Mouse (Mus musculus) neural tube, embryonic 12.5 days (tissue): Measurements from ENCODE around the gene Capn15. TPM values are rescaled to one million over a fixed set of nuclear protein-coding genes. Genes with fewer than 3 reads are reported as not detected.

ENCODE experiments used
- ATAC-seq: fragments of 200-750 bp; cut with Nextera tagmentation; 2 replicates; pipeline ENCODE4 v1.8.0; 2017; ENCODE audit warnings: low read depth, mild to moderate bottlenecking, moderate TSS enrichment, moderate library complexity; ENCODE audit not compliant: low FRiP score
- H3K27ac ChIP-seq: fragments of 300-500 bp; sonication (generic); 2 replicates; pipeline ENCODE4 v1.5.1; 2016
- H3K27me3 ChIP-seq: fragments of 300-500 bp; sonication (generic); replicated peaks from 2 replicates; pipeline ENCODE4 v1.6.1; 2016; ENCODE audit warnings: mild to moderate bottlenecking
- H3K36me3 ChIP-seq: fragments of 300-500 bp; sonication (generic); 2 replicates; pipeline ENCODE4 v1.6.1; 2016; ENCODE audit warnings: mild to moderate bottlenecking
- H3K4me1 ChIP-seq: fragments of 300-500 bp; sonication (generic); 2 replicates; pipeline ENCODE4 v1.6.1; 2016
- H3K4me2 ChIP-seq: fragments of 300-500 bp; sonication (generic); replicated peaks from 2 replicates; pipeline ENCODE4 v1.6.1; 2016; ENCODE audit warnings: mild to moderate bottlenecking
- H3K4me3 ChIP-seq: fragments of 300-500 bp; sonication (generic); 2 replicates; pipeline ENCODE4 v1.5.1; 2016
- H3K9ac ChIP-seq: fragments of 300-500 bp; sonication (generic); 2 replicates; pipeline ENCODE4 v1.6.1; 2016; ENCODE audit warnings: mild to moderate bottlenecking
- H3K9me3 ChIP-seq: fragments of 300-500 bp; sonication (generic); 2 replicates; pipeline ENCODE4 v1.6.1; 2016; ENCODE audit warnings: mild to moderate bottlenecking
- WGBS: fragments of 180-500 bp; shearing (Covaris S2); methylation state at CpG from one replicate; pipeline ENCODE4 v1.1.7; 2016; 5-methylcytosine and 5-hydroxymethylcytosine counted together
- polyA plus RNA-seq: library from polyadenylated mRNA; unstranded; fragments of >200 nt; fragmentation: Nextera tagmentation; extraction: Ambion mirVana; gene quantifications from 2 replicates; pipeline ENCODE4 v1.2.1, GENCODE M21; 2016

Gene Capn15
- polyA plus RNA-seq, 1 experiment from 2014 or later, result 28.2 TPM

DNA sequence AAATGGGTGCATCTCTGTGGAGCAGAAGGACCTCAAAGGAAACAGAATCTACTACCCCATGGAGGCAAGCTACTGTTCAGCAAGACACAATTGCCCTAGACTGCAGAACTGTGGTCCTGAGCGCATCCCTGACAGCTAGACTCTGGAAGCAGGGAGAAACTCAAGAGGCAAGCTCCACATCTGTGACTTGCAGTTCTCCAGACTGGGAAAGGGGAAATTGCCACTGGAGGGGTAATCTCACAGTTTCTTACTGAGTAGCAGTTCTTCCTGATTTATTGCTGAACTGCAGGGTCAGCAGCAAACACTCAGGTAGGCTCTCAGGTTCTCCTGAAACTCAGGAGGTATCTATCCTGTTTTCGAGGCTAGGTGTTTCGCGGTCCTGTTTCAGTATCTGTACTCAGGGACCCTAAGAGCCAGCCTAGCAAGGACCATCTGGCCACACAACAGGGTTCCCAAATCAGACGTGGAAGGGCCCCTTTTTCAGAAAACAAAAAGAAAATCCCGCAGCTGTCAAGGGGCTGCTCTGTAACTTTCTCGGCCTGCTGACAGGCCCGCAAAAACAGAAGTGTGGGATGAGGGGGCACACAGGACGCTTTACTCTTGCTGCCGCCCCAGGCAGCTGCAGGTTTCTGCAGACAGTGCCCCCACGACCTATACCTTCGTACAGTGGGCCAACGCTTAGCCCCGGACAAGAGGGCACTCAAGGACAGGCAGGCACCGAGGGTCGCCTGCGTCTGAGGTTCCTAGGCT lies 865 bp downstream of the Capn15 start:
- H3K4me1 ChIP-seq, result peaks cover 10% of the 10 kb centered on the region
- no peaks in the 10 kb centered on the region for H3K27me3 ChIP-seq
- peak overlapping the region; percentile 79; the same call in 1 of the 2 replicates for H3K27ac ChIP-seq
- H3K36me3 ChIP-seq, result peaks cover 22% of the 10 kb centered on the region
- peak overlapping the region; percentile 91 for H3K4me2 ChIP-seq
- no peaks in the 10 kb centered on the region for H3K9me3 ChIP-seq
- peak overlapping the region; percentile 85 for H3K9ac ChIP-seq
- WGBS, result 13% methylated on average over 17 of the region's 17 CpGs
- ATAC-seq, result no peak; the same call in 1 of the 2 replicates
- peak overlapping the region; percentile 83 for H3K4me3 ChIP-seq

DNA sequence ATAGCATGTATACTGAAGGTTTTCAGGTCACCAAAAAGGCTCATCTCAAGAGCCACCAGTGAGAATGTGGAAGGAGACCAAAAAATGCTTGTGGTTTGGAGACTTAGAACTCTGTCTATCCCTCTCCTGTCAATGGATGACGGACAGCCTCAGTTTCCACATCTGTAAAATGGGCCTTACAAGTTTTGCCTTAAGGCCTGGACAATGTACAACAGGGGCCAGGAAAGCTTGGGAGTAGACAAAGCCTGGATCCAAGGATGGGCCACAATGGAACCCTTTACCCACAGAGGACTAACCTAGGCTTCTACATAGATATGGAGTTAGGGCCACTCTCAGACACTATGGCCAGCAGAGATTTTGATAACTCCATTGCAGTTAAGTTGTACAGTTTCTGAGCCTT lies 1.5 kb downstream of the Capn15 start:
- WGBS, result 93% methylated on average over 1 of the region's 1 CpGs
- no peak overlapping the region for H3K27ac ChIP-seq
- no peak overlapping the region for H3K9ac ChIP-seq
- H3K4me2 ChIP-seq, result peak overlapping the region; percentile 91
- no peak overlapping the region for H3K4me3 ChIP-seq
- H3K9me3 ChIP-seq, result no peaks in the 10 kb centered on the region
- peaks cover 17% of the 10 kb centered on the region; the same call in 1 of the 2 replicates for H3K36me3 ChIP-seq
- peaks cover 10% of the 10 kb centered on the region for H3K4me1 ChIP-seq
- no peak for ATAC-seq
- H3K27me3 ChIP-seq, result no peaks in the 10 kb centered on the region

DNA sequence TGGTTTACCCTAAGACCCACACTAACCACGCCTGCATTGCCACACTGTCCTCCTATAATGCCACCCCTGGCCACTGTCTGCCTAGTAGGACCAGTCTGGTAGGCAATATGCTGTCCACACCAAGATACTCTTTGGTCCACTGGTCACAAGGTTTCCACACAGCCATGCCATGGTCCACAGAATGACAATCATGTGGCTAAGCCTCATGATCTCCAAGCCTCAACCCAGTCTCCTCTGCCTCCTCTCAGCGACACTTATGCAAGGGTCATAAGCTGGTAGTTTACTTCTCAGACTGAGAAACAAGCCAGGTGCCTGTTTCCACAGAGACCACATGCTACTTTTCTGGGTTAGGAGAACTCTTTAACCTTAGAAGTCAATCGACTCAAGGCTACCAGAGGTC lies 2.7 kb downstream of the Capn15 start:
- Histone ChIP-seq H3K27ac (no peak overlapping the region), H3K9me3 (no peaks in the 10 kb centered on the region), H3K4me1 (peaks cover 10% of the 10 kb centered on the region), H3K27me3 (no peaks in the 10 kb centered on the region), H3K36me3 (0 out of 2 replicates have a peak, but pooled peaks cover 5% of the 10 kb centered on the region), H3K9ac (no peak overlapping the region), H3K4me3 (no peak overlapping the region), H3K4me2 (no peak overlapping the region)
- no peak for ATAC-seq
- 87% methylated on average over 3 of the region's 3 CpGs for WGBS

DNA sequence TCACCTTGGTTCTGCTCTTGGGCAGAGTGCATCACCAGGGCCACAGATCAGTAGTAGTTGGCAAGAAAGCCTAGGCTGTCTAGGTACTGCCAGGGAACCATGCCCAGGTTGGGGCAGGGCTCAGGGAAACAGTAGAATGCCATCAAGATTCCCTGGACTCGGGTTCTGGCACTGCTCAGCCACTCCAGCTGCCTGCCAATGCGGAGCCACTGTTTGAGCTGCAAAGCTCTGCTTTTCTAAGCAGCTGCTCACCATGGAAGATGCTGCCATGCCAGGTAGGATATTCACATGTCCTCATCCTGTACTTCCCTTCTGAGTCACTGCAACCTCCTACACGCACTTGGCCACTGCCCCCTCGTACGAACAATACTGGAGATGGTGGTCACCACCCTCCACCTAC lies 4.7 kb downstream of the Capn15 start:
- H3K4me1 ChIP-seq, result peaks cover 10% of the 10 kb centered on the region
- H3K27ac ChIP-seq, result no peak overlapping the region
- ATAC-seq, result no peak
- no peak overlapping the region for H3K9ac ChIP-seq
- WGBS, result 94% methylated on average over 5 of the region's 5 CpGs
- no peaks in the 10 kb centered on the region for H3K27me3 ChIP-seq
- no peak overlapping the region for H3K4me2 ChIP-seq
- H3K36me3 ChIP-seq, result no peaks in the 10 kb centered on the region
- H3K4me3 ChIP-seq, result no peak overlapping the region
- no peaks in the 10 kb centered on the region for H3K9me3 ChIP-seq

DNA sequence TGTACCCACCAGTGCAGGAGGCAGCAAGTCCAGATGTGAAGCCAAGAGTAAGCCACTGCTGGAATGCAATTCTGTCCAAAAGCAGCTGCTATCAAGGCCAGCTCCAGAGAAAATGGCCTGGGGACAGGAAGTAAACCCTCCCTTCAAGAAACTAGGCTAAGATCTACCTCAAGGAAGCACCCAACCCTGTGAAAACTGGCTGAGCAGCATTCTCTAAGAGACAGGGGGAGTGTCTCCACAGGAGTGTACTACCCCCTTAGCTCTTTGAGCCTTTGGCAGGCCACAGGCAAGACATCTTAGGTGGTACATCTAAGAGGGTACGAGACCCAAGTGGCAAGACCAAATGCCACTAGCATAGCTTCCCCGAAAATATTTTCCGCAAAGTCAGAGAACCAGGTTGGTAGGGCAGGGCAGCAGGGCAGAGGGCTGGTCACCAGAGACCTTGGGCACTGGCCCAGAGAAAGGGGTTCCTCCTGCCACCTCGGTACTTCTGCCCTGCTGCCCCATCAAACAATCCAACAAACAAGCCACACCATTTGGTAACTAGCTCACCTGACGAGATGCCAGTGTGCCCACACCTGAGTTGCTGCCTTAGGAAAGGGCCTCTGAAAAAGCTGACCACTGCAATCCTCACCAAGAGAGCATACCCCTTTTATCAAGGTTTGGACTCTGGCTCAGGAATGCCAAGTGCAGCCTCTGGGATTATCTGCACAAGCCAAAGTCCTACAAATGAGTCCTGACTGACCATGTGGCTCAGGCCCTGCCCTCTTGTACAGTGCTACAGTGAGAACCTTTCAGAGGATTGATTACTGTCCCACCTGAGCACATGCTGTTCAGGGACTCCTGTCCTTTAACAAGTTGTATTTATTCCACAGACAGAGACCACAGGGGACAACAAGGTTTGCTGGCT lies 5.5 kb downstream of the Capn15 start:
- peaks cover 10% of the 10 kb centered on the region for H3K4me1 ChIP-seq
- H3K4me3 ChIP-seq, result no peak overlapping the region
- no peak overlapping the region for H3K27ac ChIP-seq
- ATAC-seq, result no peak
- no peak overlapping the region for H3K4me2 ChIP-seq
- 89% methylated on average over 5 of the region's 5 CpGs for WGBS
- no peaks in the 10 kb centered on the region for H3K27me3 ChIP-seq
- H3K9me3 ChIP-seq, result no peaks in the 10 kb centered on the region
- H3K36me3 ChIP-seq, result no peaks in the 10 kb centered on the region
- no peak overlapping the region for H3K9ac ChIP-seq

DNA sequence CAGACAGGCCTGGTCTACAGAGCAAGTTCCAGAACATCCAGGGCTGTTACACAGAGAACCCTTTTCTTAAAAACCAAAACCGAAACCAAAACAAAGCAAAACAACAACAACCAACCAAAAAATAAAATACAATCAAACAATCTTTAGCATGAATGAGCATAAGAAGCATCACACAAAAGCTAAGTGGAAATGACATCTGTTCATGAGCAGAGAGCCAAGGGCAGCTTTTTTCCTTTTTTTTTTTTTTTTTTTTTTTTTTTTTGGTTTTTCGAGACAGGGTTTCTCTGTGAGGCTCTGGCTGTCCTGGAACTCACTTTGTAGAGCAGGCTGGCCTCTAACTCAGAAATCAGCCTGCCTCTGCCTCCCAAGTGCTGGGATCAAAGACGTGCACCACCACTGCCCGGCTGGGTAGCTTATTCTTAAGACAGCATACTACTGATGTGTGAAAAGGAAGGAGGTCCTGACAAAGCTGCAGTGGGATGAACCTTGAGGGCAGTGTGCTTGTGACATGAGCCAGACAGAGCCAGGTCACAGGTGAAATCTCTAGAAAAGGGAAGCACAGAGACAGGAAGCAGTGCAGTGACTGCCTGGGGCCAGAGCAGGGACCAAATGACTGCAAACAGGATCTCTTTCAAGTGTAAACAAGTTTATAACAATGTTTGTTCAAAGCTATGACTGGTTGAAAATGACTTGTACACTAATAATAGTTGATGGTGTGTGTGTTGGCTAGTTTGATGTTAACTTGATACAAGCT lies 14.5 kb downstream of the Capn15 start:
- no peaks in the 10 kb centered on the region for H3K9me3 ChIP-seq
- 92% methylated on average over 4 of the region's 4 CpGs for WGBS
- no peak overlapping the region for H3K4me2 ChIP-seq

DNA sequence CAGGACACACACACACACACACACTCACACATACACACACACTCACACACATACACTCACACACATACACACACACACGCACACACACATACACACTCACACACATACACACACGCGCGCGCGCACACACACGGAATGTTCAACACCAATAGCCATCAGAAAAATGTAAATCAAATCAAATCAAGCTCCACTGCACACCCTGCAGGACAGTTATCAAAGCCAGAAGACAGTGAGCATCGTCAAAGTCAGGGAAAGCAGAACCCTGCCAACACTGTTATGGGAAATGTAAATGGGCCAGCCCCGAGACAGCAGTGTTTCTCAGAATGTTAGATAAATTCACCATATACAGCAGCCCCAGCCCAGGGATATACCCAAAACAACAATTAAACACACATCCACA lies 15.1 kb downstream of the Capn15 start:
- no peak overlapping the region for H3K27ac ChIP-seq
- no peaks in the 10 kb centered on the region for H3K9me3 ChIP-seq
- no peak overlapping the region for H3K4me3 ChIP-seq
- no peak overlapping the region for H3K9ac ChIP-seq
- H3K4me1 ChIP-seq, result no peaks in the 10 kb centered on the region
- H3K36me3 ChIP-seq, result peaks cover 4% of the 10 kb centered on the region; the same call in 1 of the 2 replicates
- no peak for ATAC-seq
- H3K4me2 ChIP-seq, result no peak overlapping the region
- WGBS, result 95% methylated on average over 9 of the region's 9 CpGs
- H3K27me3 ChIP-seq, result no peaks in the 10 kb centered on the region

More for the DNA sequence above, 14.5 kb downstream of the Capn15 start:
- ATAC-seq, result no peak
- H3K4me3 ChIP-seq, result no peak overlapping the region
- no peak overlapping the region for H3K9ac ChIP-seq
- H3K36me3 ChIP-seq, result peaks cover 4% of the 10 kb centered on the region; the same call in 1 of the 2 replicates
- H3K27ac ChIP-seq, result no peak overlapping the region
- H3K4me1 ChIP-seq, result no peaks in the 10 kb centered on the region
- no peaks in the 10 kb centered on the region for H3K27me3 ChIP-seq

DNA sequence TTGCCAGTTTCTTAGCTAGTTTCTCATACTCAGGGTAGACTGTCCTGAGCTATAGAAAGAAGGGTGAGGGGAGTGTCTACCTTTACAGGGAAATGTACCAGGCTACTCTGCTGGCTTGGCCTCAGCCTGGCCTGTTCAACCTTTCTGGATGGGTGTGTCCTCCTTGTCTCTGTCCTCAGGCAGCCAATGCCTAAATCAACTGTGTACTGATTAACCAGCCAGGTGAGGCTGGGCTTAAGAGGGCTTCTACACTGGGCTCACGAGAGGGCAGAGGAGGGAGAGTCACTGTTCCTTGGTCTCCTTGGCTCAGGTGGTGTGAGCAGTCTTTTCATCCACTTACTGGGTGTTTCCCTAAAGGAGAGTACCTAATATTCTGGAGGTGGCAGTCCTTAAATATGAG lies 17.4 kb downstream of the Capn15 start:
- H3K27me3 ChIP-seq, result no peaks in the 10 kb centered on the region
- no peak overlapping the region for H3K4me2 ChIP-seq
- WGBS, result 89% methylated on average over 1 of the region's 1 CpGs
- no peak overlapping the region for H3K9ac ChIP-seq
- H3K27ac ChIP-seq, result no peak overlapping the region
- H3K9me3 ChIP-seq, result no peaks in the 10 kb centered on the region
- H3K4me1 ChIP-seq, result no peaks in the 10 kb centered on the region
- ATAC-seq, result no peak
- peaks cover 22% of the 10 kb centered on the region for H3K36me3 ChIP-seq
- H3K4me3 ChIP-seq, result no peak overlapping the region

DNA sequence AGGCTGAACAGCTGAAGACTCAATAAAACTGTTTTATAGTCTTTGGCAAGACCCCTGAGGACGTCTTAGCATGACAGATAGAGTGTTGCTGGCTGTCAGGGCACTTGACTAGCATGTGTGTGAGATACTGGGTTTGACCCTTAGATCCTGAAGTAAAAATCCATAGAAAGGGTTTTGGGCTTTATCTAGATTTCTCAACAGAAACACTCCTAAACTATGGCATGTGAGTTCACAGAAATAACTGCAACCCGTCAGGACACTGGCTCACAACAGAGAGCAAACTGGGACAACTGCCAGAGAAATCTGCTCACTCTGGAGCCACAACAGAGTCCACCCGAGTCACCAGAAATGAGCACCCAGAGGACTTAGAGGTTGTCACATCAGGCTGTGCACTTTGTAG lies 17.9 kb downstream of the Capn15 start:
- Histone ChIP-seq H3K4me2 (no peak overlapping the region), H3K27me3 (no peaks in the 10 kb centered on the region), H3K27ac (no peak overlapping the region), H3K9me3 (no peaks in the 10 kb centered on the region), H3K9ac (no peak overlapping the region), H3K36me3 (peaks cover 24% of the 10 kb centered on the region), H3K4me3 (no peak overlapping the region), H3K4me1 (no peaks in the 10 kb centered on the region)
- ATAC-seq, result no peak
- WGBS, result 55% methylated on average over 3 of the region's 3 CpGs

DNA sequence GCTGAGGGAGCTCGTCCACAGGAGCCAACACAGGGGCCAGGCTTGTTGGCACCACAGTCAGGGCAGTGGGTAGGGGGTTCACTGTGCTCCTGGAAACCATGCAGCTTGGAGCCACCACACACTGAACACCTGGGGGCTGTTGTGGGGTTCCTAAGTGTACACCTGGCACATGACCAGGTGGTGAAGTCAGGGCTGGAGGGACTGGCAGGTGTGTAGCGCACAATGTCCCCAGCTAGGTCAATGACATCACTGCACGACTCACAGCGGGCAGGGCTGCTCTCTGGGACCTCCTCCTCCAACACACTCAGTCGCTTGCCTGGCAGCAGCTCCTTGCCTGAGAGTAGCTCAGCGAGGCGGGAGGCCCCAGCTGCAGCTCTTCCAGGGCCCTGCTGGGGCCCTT lies 21.3 kb downstream of the Capn15 start:
- no peak for ATAC-seq
- peaks cover 48% of the 10 kb centered on the region for H3K36me3 ChIP-seq

DNA sequence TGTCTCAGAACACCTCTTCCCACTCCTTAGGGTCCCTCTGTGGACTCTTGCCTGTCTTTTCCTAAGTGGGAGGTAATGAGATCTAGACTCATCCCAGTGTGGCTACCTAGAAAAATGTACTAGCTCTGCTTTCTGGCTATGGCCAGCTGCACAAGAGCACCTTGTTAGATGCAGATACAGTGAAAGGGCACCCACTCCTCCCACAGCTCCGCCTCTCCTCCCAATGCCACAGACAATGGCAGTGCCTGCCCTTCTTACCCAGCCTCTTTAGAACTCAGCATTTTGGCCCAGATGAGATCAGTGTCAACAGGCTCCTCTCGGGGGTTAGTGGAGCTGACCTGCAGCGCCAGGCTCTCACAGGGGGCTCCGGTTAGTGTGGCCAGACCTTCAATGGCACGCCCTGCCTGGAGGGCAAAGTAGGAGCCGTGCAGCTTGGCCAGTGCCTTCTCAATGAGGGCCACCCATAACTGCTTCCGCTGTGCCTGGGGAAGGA lies 23.1 kb downstream of the Capn15 start:
- Histone ChIP-seq H3K9ac (no peak overlapping the region), H3K4me2 (no peak overlapping the region), H3K4me1 (no peaks in the 10 kb centered on the region), H3K9me3 (no peaks in the 10 kb centered on the region), H3K4me3 (no peak overlapping the region), H3K27me3 (no peaks in the 10 kb centered on the region), H3K27ac (no peak overlapping the region), H3K36me3 (peaks cover 61% of the 10 kb centered on the region)
- 94% methylated on average over 7 of the region's 7 CpGs for WGBS
- ATAC-seq, result no peak

More for the DNA sequence above, 21.3 kb downstream of the Capn15 start:
- H3K4me3 ChIP-seq, result no peak overlapping the region
- H3K9ac ChIP-seq, result no peak overlapping the region
- no peak overlapping the region for H3K27ac ChIP-seq
- no peaks in the 10 kb centered on the region for H3K27me3 ChIP-seq
- H3K9me3 ChIP-seq, result no peaks in the 10 kb centered on the region
- H3K4me2 ChIP-seq, result no peak overlapping the region
- H3K4me1 ChIP-seq, result no peaks in the 10 kb centered on the region
- 86% methylated on average over 7 of the region's 7 CpGs for WGBS

DNA sequence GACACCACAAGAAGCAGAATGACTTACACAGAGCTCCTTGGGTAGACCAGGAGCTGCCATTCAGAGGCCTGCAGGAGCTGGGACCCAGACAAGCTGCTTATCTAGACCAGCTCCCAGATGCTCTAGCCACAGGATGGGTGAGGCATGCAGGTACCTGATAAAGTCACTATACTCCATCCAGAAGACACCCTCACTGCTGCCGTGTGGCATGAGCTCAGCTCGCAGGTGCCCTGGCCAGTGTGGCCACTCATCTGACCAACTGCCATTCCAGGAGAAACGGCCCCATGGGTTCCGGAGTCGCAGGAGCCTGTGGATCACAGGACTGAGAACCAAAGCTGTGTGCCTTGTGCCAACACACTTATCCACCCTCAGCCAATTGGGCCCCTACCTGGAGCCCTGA lies 24.0 kb downstream of the Capn15 start:
- H3K27me3 ChIP-seq, result no peaks in the 10 kb centered on the region
- no peak overlapping the region for H3K4me3 ChIP-seq
- H3K36me3 ChIP-seq, result peaks cover 62% of the 10 kb centered on the region
- 97% methylated on average over 5 of the region's 5 CpGs for WGBS
- no peak for ATAC-seq
- no peaks in the 10 kb centered on the region for H3K9me3 ChIP-seq
- no peaks in the 10 kb centered on the region for H3K4me1 ChIP-seq
- H3K9ac ChIP-seq, result no peak overlapping the region
- no peak overlapping the region for H3K27ac ChIP-seq
- H3K4me2 ChIP-seq, result no peak overlapping the region
